Mouse (Mus musculus) spleen, postnatal 0 days (tissue): Measurements from ENCODE around the gene Il22. TPM values are rescaled to one million over a fixed set of nuclear protein-coding genes. Genes with fewer than 3 reads are reported as not detected.

ENCODE experiments used
- polyA plus RNA-seq: library from polyadenylated mRNA; unstranded; fragments of >200 nt; fragmentation: Nextera tagmentation; extraction: Ambion mirVana; gene quantifications from 2 replicates; pipeline ENCODE4 v1.2.1, GENCODE M21; 2015

Gene Il22
- polyA plus RNA-seq: not detected in 2 replicates

GRCm38 (mm10) chr10:118204642-118205041 lies at the start of gene Il22:
TSS of gene Il22 (plus strand) at chr10:118204942.

GRCm38 (mm10) chr10:118240680-118241079 lies 35.9 kb downstream of the Il22 start, which contains the start of gene Gm32717:
TSS of gene Gm32717 (minus strand) at chr10:118240780.

GRCm38 (mm10) chr10:118258388-118258787 lies 53.6 kb downstream of the Il22 start, which contains the start of gene Gm32802:
TSS of gene Gm32802 (plus strand) at chr10:118258688.

Other genes with a start within 250 kb of the Il22 start
- 9.6 and 10.1 TPM in 2 replicates for gene Mdm1, start 63.1 kb upstream of the Il22 start, polyA plus RNA-seq
- not detected in 2 replicates for gene Gm32717, start 35.8 kb downstream of the Il22 start, polyA plus RNA-seq
- not detected in 2 replicates for gene Gm32802, start 53.7 kb downstream of the Il22 start, polyA plus RNA-seq
- not detected in 2 replicates for gene Iltifb, start 90.1 kb downstream of the Il22 start, polyA plus RNA-seq
- gene Gm9040, start 122.0 kb downstream of the Il22 start, polyA plus RNA-seq: not detected in 2 replicates
- not detected in 2 replicates for gene Gm9044, start 127.5 kb downstream of the Il22 start, polyA plus RNA-seq
- gene Gm9045, start 132.9 kb downstream of the Il22 start, polyA plus RNA-seq: 0.12 TPM in 1 of 2 replicates, not detected in the other
- gene Gm9046, start 138.3 kb downstream of the Il22 start, polyA plus RNA-seq: not detected in 2 replicates
- not detected in 2 replicates for gene Gm9048, start 143.7 kb downstream of the Il22 start, polyA plus RNA-seq
- gene Gm9049, start 149.2 kb downstream of the Il22 start, polyA plus RNA-seq: 0.12 TPM in 1 of 2 replicates, not detected in the other
- gene Ifng, start 236.1 kb downstream of the Il22 start, polyA plus RNA-seq: 0.19 and 0.59 TPM in 2 replicates